Mouse (Mus musculus) lung, embryonic 16.5 days (tissue): ENCODE measurements around the gene Mc1r. TPM values are rescaled to one million over a fixed set of nuclear protein-coding genes. Genes with fewer than 3 reads are reported as not detected.

ENCODE experiments used
- ATAC-seq: fragments of 200-750 bp; cut with Nextera tagmentation; 2 replicates; pipeline ENCODE4 v1.8.0; 2017; ENCODE audit warnings: low read depth, mild to moderate bottlenecking, moderate library complexity
- H3K27ac ChIP-seq: fragments of 300-500 bp; sonication (generic); 2 replicates; pipeline ENCODE4 v1.5.1; 2014; ENCODE audit warnings: mild to moderate bottlenecking, control low read depth, low read length
- H3K27me3 ChIP-seq: fragments of 300-500 bp; sonication (generic); 2 replicates; pipeline ENCODE4 v1.6.1; 2014; ENCODE audit warnings: low read depth, low read length, mixed read lengths; ENCODE audit not compliant: control insufficient read depth, insufficient read depth
- H3K36me3 ChIP-seq: fragments of 300-500 bp; sonication (generic); 2 replicates; pipeline ENCODE4 v1.6.1; 2014; ENCODE audit warnings: low read length; ENCODE audit not compliant: control insufficient read depth, insufficient read depth
- H3K4me1 ChIP-seq: fragments of 300-500 bp; sonication (generic); replicated peaks from 2 replicates; pipeline ENCODE4 v1.6.1; 2014; ENCODE audit warnings: low read length, mixed read lengths; ENCODE audit not compliant: control insufficient read depth, insufficient read depth
- H3K4me2 ChIP-seq: fragments of 300-500 bp; sonication (generic); 2 replicates; pipeline ENCODE4 v1.6.1; 2014; ENCODE audit warnings: low read depth, low read length, control low read depth
- H3K4me3 ChIP-seq: fragments of 300-500 bp; sonication (generic); 2 replicates; pipeline ENCODE4 v1.5.1; 2014; ENCODE audit warnings: mild to moderate bottlenecking, low read length, control low read depth
- H3K9ac ChIP-seq: fragments of 300-500 bp; sonication (generic); 2 replicates; pipeline ENCODE4 v1.6.1; 2014; ENCODE audit warnings: low read length, control low read depth
- H3K9me3 ChIP-seq: fragments of 300-500 bp; sonication (generic); 2 replicates; pipeline ENCODE4 v1.6.1; 2016; ENCODE audit warnings: low read length; ENCODE audit not compliant: control insufficient read depth
- WGBS: fragments of 180-500 bp; shearing (Covaris S2); extraction: QIAGEN DNeasy Blood & Tissue Kit; methylation state at CpG from one replicate; pipeline ENCODE4 v1.1.7; 2014; 5-methylcytosine and 5-hydroxymethylcytosine counted together
- polyA plus RNA-seq: library from polyadenylated mRNA; unstranded; fragments of >200 nt; fragmentation: Nextera tagmentation; extraction: Ambion mirVana; gene quantifications from 2 replicates; pipeline ENCODE4 v1.2.1, GENCODE M21; 2015

Mc1r gene
- polyA plus RNA-seq, 1 experiment from 2014 or later = not detected

DNA sequence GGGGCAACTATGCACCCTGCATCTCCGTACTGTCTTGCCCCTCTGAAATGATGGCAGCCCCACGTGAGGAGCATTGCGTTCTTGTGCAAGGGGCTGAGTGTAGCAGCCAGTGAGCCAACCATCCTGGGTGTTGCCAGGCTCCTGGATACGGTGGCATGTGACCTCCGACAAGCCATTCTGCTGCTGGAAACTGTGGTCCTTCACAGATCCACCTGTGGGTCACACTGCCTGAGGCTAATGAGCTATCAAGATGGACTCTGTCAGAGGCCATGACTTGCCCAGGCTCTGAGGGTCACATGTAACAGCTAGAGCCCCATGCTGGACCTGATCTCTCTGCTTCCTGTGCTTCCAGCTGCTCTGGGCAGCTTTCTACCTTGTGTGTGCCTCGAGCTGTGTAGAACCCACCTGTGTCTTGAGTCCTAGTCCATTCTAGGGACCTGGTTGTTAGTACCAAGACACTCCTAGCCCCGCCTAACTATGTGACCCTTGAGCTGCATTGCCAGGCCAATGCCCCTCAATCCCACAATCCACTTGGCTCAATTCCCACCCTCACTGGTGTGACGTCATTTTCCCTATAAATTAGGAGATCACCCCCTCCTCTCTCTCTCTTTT is 10.1 kb downstream of the Mc1r start:
- no peak for ATAC-seq
- Histone ChIP-seq H3K9me3 (no peaks in the 10 kb centered on the region), H3K27me3 (peaks cover 19% of the 10 kb centered on the region), H3K27ac (no peak overlapping the region), H3K4me2 (no peak overlapping the region), H3K4me3 (no peak overlapping the region), H3K9ac (no peak overlapping the region), H3K36me3 (no peaks in the 10 kb centered on the region), H3K4me1 (no peaks in the 10 kb centered on the region)
- WGBS = 67% methylated on average over 8 of the region's 8 CpGs

DNA sequence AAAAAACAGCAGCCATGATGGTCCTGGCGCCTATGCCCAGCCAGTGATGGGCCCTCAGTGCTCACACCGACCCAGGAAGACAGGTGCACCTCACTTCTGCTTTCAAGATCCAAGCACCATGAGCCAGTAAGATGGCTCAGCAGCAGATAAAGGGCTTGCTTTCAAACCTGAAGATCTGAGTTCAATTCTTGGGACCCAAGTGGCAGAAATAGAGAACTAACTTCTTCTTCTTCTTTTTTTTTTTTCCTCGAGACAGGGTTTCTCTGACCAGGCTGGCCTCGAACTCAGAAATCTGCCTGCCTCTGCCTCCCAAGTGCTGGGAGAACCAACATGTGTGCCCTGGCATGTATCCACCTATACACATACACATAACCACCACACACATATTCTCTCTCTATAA is 12.8 kb downstream of the Mc1r start:
- 79% methylated on average over 4 of the region's 4 CpGs for WGBS
- no peak overlapping the region for H3K9ac ChIP-seq
- H3K4me1 ChIP-seq = no peaks in the 10 kb centered on the region
- no peak overlapping the region for H3K27ac ChIP-seq
- H3K4me2 ChIP-seq = no peak overlapping the region
- no peak overlapping the region for H3K4me3 ChIP-seq
- H3K36me3 ChIP-seq = no peaks in the 10 kb centered on the region
- no peaks in the 10 kb centered on the region for H3K27me3 ChIP-seq
- no peak for ATAC-seq
- no peaks in the 10 kb centered on the region for H3K9me3 ChIP-seq

DNA sequence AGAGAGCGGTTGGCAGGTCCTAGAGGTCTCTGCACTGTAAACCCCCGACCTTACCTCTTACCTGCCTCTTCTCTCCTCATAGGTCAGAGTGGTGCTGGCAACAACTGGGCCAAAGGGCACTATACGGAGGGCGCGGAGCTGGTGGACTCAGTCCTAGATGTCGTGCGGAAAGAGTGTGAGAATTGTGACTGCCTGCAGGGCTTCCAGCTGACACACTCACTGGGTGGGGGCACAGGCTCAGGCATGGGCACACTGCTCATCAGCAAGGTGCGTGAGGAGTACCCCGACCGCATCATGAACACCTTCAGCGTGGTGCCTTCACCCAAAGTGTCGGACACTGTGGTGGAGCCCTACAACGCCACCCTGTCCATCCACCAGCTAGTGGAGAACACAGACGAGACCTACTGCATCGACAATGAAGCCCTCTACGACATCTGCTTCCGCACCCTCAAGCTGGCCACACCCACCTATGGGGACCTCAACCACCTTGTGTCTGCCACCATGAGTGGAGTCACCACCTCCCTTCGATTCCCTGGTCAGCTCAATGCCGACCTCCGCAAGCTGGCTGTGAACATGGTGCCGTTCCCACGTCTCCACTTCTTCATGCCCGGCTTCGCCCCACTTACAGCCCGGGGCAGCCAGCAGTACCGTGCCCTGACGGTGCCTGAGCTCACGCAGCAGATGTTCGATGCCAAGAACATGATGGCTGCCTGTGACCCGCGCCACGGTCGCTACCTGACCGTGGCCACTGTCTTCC is 13.8 kb downstream of the Mc1r start:
- Histone ChIP-seq H3K27me3 (no peaks in the 10 kb centered on the region), H3K27ac (no peak overlapping the region), H3K4me1 (no peaks in the 10 kb centered on the region), H3K9me3 (peaks cover 4% of the 10 kb centered on the region; the same call in 1 of the 2 replicates), H3K9ac (no peak overlapping the region), H3K4me3 (no peak overlapping the region), H3K36me3 (no peaks in the 10 kb centered on the region), H3K4me2 (no peak overlapping the region)
- WGBS = 89% methylated on average over 34 of the region's 34 CpGs
- ATAC-seq = no peak

DNA sequence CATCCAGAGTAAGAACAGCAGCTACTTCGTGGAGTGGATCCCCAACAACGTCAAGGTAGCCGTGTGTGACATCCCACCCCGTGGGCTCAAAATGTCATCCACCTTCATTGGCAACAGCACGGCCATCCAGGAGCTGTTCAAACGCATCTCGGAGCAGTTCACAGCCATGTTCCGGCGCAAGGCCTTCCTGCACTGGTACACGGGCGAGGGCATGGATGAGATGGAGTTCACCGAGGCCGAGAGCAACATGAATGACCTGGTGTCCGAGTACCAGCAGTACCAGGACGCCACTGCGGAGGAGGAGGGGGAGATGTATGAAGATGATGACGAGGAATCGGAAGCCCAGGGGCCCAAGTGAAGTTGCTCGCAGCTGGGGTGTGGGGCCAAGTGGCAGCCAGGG is 14.4 kb downstream of the Mc1r start:
- Histone ChIP-seq H3K27ac (no peak overlapping the region), H3K4me1 (no peaks in the 10 kb centered on the region), H3K27me3 (no peaks in the 10 kb centered on the region), H3K9me3 (peaks cover 6% of the 10 kb centered on the region), H3K4me3 (no peak overlapping the region), H3K4me2 (no peak overlapping the region), H3K9ac (no peak overlapping the region), H3K36me3 (no peaks in the 10 kb centered on the region)
- WGBS = 81% methylated on average over 19 of the region's 19 CpGs
- no peak for ATAC-seq

DNA sequence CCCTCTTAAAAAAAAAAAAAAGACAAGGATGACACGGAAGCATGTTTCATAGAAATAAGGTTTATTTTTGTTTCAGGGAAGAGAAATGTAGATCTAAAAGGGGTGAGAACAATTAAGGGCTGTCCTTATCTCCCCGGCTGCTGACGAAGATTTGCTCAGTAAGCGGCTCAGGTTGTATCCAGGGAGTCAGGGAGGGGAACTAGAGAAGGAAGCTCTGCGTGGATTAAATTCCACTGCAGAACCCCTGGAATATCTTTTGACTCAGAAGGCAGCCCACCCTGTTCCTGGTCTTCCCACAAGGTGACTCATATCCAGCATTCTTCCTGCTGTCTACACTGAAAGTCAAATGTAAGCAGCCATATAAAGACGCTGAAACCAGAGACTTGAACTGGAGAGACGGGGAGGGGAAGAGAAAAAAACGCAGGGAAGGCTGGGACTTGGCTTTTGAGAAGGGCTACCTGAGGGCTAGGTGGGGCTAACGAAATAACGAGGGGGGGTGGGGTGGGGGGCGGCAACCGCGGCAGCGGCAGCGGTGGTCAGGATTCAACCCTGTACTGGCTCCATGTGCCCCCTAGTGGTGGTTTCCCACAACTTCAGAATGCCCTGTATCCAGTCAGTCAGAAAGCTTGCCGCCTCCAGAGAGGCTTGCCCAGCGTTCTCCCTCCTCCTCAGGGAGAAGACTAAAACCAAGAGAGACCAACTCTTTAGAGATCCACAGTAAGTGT is 15.3 kb downstream of the Mc1r start:
- Histone ChIP-seq H3K4me1 (no peaks in the 10 kb centered on the region), H3K4me2 (peak overlapping the region; percentile 50), H3K9ac (no peak overlapping the region), H3K27ac (no peak overlapping the region), H3K36me3 (no peaks in the 10 kb centered on the region), H3K9me3 (peaks cover 14% of the 10 kb centered on the region), H3K27me3 (no peaks in the 10 kb centered on the region), H3K4me3 (peak overlapping the region; percentile 31)
- 5% methylated on average over 17 of the region's 17 CpGs for WGBS
- ATAC-seq = peak; percentile 70

DNA sequence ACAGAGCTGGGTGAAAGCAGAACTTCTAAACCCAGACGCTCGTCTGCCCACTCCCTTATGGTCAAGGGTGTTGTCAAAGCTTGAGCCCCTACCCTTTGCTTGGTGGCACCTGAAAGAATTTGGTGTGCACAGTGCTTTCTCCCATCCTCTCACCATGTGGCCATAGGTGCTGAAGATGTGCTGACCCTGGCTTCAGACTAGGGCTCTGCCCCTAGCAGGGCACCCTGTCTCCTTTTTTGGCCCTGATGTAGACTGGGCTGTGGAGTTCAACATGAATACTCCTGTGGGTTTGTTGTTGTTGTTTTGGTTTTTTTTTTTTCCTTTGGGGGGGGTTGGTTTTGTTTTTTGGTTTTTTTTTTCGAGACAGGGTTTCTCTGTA is 15.9 kb downstream of the Mc1r start:
- ATAC-seq = no peak
- no peak overlapping the region for H3K9ac ChIP-seq
- H3K4me1 ChIP-seq = no peaks in the 10 kb centered on the region
- peak overlapping the region; percentile 50; the same call in 1 of the 2 replicates for H3K4me2 ChIP-seq
- no peaks in the 10 kb centered on the region for H3K36me3 ChIP-seq
- no peak overlapping the region for H3K27ac ChIP-seq
- 15% methylated on average over 3 of the region's 3 CpGs for WGBS
- peaks cover 20% of the 10 kb centered on the region for H3K9me3 ChIP-seq
- H3K4me3 ChIP-seq = no peak overlapping the region
- H3K27me3 ChIP-seq = no peaks in the 10 kb centered on the region

DNA sequence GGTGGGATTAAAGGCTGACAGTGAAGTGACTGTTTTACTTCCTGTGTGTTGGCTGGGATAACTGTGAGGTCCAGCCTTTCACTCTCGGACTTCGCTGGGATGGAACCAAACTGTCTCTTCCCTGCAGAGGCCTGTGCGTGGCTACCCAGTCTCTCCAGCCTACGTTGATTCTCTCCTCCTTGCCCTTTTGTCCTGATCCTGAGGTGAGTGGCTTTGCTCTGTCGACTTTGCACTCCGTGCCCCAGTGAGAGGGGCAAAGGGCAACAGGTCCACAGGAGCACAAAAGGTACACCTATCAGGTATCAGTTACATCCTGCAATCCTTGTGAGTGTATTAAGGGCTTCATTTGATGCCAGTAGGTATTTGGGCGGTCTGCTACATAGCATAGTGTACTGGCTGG is 16.5 kb downstream of the Mc1r start, which contains the start of gene Def8:
TSS of gene Def8 (plus strand) at position 87 of the 400 bp plus-strand sequence.
- H3K9ac ChIP-seq = no peak within 1 kb of the TSS
- H3K27ac ChIP-seq = no peak within 1 kb of the TSS
- H3K4me2 ChIP-seq = peak within 1 kb of the TSS; percentile 50
- no peaks in the 10 kb centered on the region for H3K36me3 ChIP-seq
- no peaks in the 10 kb centered on the region for H3K4me1 ChIP-seq
- WGBS = 63% methylated on average over 7 of the region's 7 CpGs
- H3K4me3 ChIP-seq = peak within 1 kb of the TSS; percentile 31
- no peak for ATAC-seq
- peaks cover 27% of the 10 kb centered on the region for H3K9me3 ChIP-seq
- H3K27me3 ChIP-seq = no peaks in the 10 kb centered on the region

DNA sequence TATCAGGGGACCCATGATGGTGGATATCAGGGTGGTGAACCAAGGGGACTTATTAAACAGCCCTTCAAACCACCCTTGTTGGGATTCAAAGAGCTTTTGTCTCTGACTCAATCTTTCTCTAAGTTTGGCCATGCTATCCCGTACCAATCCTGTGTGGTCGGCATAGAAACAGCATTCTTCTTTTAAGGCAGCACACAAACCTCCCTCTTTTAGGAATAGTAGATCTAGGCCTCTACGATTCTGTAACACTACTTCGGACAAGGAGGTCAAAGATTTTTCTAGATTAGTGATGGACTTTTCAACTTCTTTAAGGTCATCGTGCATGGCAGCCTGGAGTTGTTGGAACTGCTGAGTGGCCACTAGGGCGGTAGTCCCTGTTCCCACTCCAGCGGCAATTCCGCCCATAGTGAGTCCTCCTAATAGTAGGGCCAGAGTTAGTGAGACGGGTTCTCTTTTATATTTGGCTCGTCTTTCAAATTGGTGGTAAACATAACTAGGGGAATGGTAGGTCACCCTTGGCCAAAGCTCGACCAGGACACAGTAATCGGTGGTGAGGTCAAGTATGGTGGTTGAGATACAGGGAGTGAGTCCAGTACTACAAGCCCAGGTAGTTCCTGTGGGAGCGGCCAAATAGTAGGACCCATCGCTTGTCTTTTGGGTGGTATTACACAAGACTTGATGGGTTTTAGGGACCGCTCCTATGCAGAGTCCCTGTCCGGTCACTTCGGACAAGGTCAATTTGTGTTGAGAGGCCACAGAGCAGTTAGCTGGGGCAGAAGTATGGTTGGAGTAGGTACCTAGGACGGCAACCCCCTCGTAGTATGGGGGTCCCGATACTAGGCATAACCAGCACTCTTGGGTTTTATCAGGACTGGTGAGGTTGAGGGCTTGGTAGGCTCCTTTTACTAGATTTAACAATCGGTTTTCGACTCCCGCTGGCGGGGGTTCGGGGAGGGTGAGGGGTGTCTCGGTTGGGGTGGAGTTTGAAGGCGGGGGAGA is 19.9 kb downstream of the Mc1r start:
- Histone ChIP-seq H3K9me3 (peaks cover 46% of the 10 kb centered on the region), H3K4me3 (no peak overlapping the region), H3K4me2 (no peak overlapping the region), H3K36me3 (no peaks in the 10 kb centered on the region), H3K4me1 (no peaks in the 10 kb centered on the region), H3K27ac (no peak overlapping the region), H3K27me3 (no peaks in the 10 kb centered on the region), H3K9ac (no peak overlapping the region)
- no peak for ATAC-seq
- WGBS = 94% methylated on average over 27 of the region's 27 CpGs
